Mouse (Mus musculus) erythroblast, embryonic 14.5 days (primary cell): ENCODE measurements around the gene Gm29666.

Experiments
- GATA1 ChIP-seq: IDR thresholded peaks from 2 replicates; pipeline ENCODE4 v1.6.1; 2012; ENCODE audit warnings: low read length, inconsistent platforms, mixed read lengths
- TAL1 ChIP-seq: IDR thresholded peaks from 3 replicates; pipeline ENCODE4 v1.6.1; 2012; ENCODE audit warnings: low read length, inconsistent platforms, mixed read lengths

GRCm38 (mm10) chr15:84873867-84874266, 46.0 kb downstream of the Gm29666 start:
- TF ChIP-seq GATA1 (no peak), TAL1 (no peak)
